Mouse (Mus musculus): ENCODE measurements around the gene Uaca.

The Uaca gene

GRCm38 (mm10) chr9:60794210-60794840 is at the start of gene Uaca:
Uaca (plus strand) TSS chr9:60794542.
- peak; percentile 72 to 78 for DNase-seq (ENCODE audit: low spot score in 2 of 2)

GRCm38 (mm10) chr9:60744971-60745370 is 49.4 kb upstream of the Uaca start:
- DNase-seq (ENCODE audit: low spot score in 2 of 2), result no peak

GRCm38 (mm10) chr9:60746561-60746960 is 47.8 kb upstream of the Uaca start:
- DNase-seq (ENCODE audit: low spot score in 2 of 2), result no peak

GRCm38 (mm10) chr9:60747672-60748071 is 46.7 kb upstream of the Uaca start:
- no peak for DNase-seq (ENCODE audit: low spot score in 2 of 2)

- no peak for DNase-seq (ENCODE audit: low spot score in 2 of 2)
Measured at GRCm38 (mm10) chr9:60748191-60748590, 46.2 kb upstream of the Uaca start.

GRCm38 (mm10) chr9:60749105-60749504 is 45.2 kb upstream of the Uaca start:
- no peak for DNase-seq (ENCODE audit: low spot score in 2 of 2)

GRCm38 (mm10) chr9:60751098-60751497 is 43.2 kb upstream of the Uaca start:
- DNase-seq (ENCODE audit: low spot score in 2 of 2), result no peak

GRCm38 (mm10) chr9:60751971-60752370 is 42.4 kb upstream of the Uaca start:
- DNase-seq (ENCODE audit: low spot score in 2 of 2), result no peak

GRCm38 (mm10) chr9:60752636-60753035 is 41.7 kb upstream of the Uaca start:
- DNase-seq (ENCODE audit: low spot score in 2 of 2), result no peak

- peak in 1 of 2 experiments; percentile 65 for DNase-seq (ENCODE audit: low spot score in 2 of 2)
Measured at GRCm38 (mm10) chr9:60756258-60756657, 38.1 kb upstream of the Uaca start.

GRCm38 (mm10) chr9:60756866-60757740 is 37.2 kb upstream of the Uaca start:
- no peak for DNase-seq (ENCODE audit: low spot score in 2 of 2)

GRCm38 (mm10) chr9:60757817-60758216 is 36.5 kb upstream of the Uaca start:
- no peak for DNase-seq (ENCODE audit: low spot score in 2 of 2)

- no peak for DNase-seq (ENCODE audit: low spot score in 2 of 2)
Measured at GRCm38 (mm10) chr9:60759436-60760007, 34.8 kb upstream of the Uaca start.

GRCm38 (mm10) chr9:60765181-60765580 is 29.2 kb upstream of the Uaca start:
- no peak for DNase-seq (ENCODE audit: low spot score in 2 of 2)

- DNase-seq (ENCODE audit: low spot score in 2 of 2), result no peak
Measured at GRCm38 (mm10) chr9:60768393-60768792, 25.9 kb upstream of the Uaca start.

GRCm38 (mm10) chr9:60769711-60770111 is 24.6 kb upstream of the Uaca start:
- no peak for DNase-seq (ENCODE audit: low spot score in 2 of 2)

- no peak for DNase-seq (ENCODE audit: low spot score in 2 of 2)
Measured at GRCm38 (mm10) chr9:60773713-60774112, 20.6 kb upstream of the Uaca start.

GRCm38 (mm10) chr9:60776899-60777298 is 17.4 kb upstream of the Uaca start:
- no peak for DNase-seq (ENCODE audit: low spot score in 2 of 2)

GRCm38 (mm10) chr9:60782057-60782789 is 12.1 kb upstream of the Uaca start:
- no peak for DNase-seq (ENCODE audit: low spot score in 2 of 2)

GRCm38 (mm10) chr9:60785069-60785468 is 9.3 kb upstream of the Uaca start:
- DNase-seq (ENCODE audit: low spot score in 2 of 2), result no peak

GRCm38 (mm10) chr9:60787517-60788110 is 6.7 kb upstream of the Uaca start:
- no peak for DNase-seq (ENCODE audit: low spot score in 2 of 2)

- DNase-seq (ENCODE audit: low spot score in 2 of 2), result no peak
Measured at GRCm38 (mm10) chr9:60790282-60790681, 4.1 kb upstream of the Uaca start.

Data from frontal cortex, postnatal 14 days (tissue).